Mouse (Mus musculus) testis, adult 2 months (tissue): ENCODE data around the gene Cdh18. TPM values are rescaled to one million over a fixed set of nuclear protein-coding genes. Genes with fewer than 3 reads are reported as not detected.

Experiments used
- H3K27ac ChIP-seq: fragments of 200-500 bp; 2 replicates; pipeline ENCODE4 v1.5.1; 2012; ENCODE audit warnings: low read depth, low read length; ENCODE audit not compliant: control insufficient read depth, insufficient read depth
- H3K27me3 ChIP-seq: fragments of 200-500 bp; 2 replicates; pipeline ENCODE4 v1.6.1; 2012; ENCODE audit warnings: mild to moderate bottlenecking, low read length, moderate library complexity; ENCODE audit not compliant: control insufficient read depth, insufficient read depth
- H3K36me3 ChIP-seq: fragments of 200-500 bp; 2 replicates; pipeline ENCODE4 v1.6.1; 2012; ENCODE audit warnings: mild to moderate bottlenecking, low read length; ENCODE audit not compliant: control insufficient read depth, insufficient read depth
- H3K4me1 ChIP-seq: fragments of 200-500 bp; 2 replicates; pipeline ENCODE4 v1.6.1; 2012; ENCODE audit warnings: low read length; ENCODE audit not compliant: control insufficient read depth, insufficient read depth
- H3K4me3 ChIP-seq: fragments of 200-500 bp; 2 replicates; pipeline ENCODE4 v1.5.1; 2012; ENCODE audit warnings: low read depth, mild to moderate bottlenecking, low read length, moderate library complexity, mixed read lengths; ENCODE audit not compliant: control insufficient read depth
- CTCF ChIP-seq: fragments of 200-500 bp; IDR thresholded peaks from 2 replicates; pipeline ENCODE4 v1.5.1; 2012; ENCODE audit warnings: low read depth, mild to moderate bottlenecking, inconsistent platforms, low read length, moderate library complexity; ENCODE audit not compliant: control insufficient read depth, insufficient read depth, insufficient replicate concordance
- POLR2A ChIP-seq: fragments of 200-500 bp; IDR thresholded peaks from 2 replicates; pipeline ENCODE4 v1.6.1; 2012; ENCODE audit warnings: low read depth, mild to moderate bottlenecking, inconsistent platforms, low read length, moderate library complexity; ENCODE audit not compliant: control insufficient read depth
- polyA plus RNA-seq: library from polyadenylated mRNA; depleted of rRNA; stranded (reverse); fragments of >200 nt; gene quantifications from 2 replicates; pipeline ENCODE4 v1.2.3, GENCODE M21; 2012; rRNA removed

Cdh18 gene
- polyA plus RNA-seq = 1.1 and 1.5 TPM in 2 replicates

DNA sequence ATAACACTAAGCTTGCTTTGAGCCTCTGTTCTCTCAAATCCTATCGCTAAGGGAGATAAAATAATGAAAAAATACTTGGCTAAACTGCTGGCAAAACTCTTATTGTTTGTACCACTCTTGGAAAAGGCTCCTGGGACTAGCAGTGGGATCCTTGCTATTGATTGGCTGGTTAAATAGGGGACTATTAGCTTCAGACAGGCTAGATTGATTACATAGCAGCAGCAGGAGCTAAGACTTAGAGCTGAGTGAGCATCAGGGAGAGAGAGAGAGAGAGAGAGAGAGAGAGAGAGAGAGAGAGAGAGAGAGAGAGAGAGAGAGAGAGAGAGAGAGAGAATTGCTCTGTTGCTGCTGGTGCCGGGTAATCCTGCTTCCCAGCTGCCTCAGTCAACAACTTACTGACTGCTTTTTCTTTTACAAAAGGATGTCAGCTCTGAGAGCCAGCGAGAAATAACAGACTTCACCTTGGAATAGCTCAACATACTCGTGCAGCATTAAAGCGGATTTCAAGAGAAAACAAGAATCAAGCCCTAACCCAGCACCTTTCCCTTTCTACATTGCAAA lies at the start of gene Cdh18:
Cdh18 (plus strand) TSS at position 312 of the 561 bp plus-strand sequence.
- TF ChIP-seq POLR2A (no peak), CTCF (no peak)
- Histone ChIP-seq H3K27me3 (no peaks in the 10 kb centered on the region), H3K4me3 (no peak within 1 kb of the TSS), H3K4me1 (no peaks in the 10 kb centered on the region), H3K27ac (no peak within 1 kb of the TSS), H3K36me3 (no peaks in the 10 kb centered on the region)

DNA sequence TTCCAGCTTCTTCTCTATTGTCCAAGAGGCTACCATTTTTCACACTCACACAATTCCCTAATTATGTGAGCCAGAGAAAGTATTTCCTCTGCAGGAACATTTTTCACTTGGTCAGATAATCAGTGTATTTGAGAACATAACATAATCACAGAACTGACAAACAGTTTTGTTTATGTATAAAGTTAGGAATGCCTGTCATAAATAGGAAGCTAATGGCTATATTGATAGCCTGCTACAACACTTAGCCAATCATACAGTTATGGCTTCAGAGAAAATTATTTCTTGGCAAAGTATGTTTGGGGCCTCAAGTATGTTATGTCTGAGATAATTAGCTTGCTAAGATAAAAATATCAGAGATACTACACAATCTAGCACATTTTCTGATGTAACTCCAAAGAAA lies 37.6 kb upstream of the Cdh18 start:
- Histone ChIP-seq H3K4me1 (no peaks in the 10 kb centered on the region), H3K4me3 (no peak overlapping the region), H3K27me3 (no peaks in the 10 kb centered on the region), H3K36me3 (no peaks in the 10 kb centered on the region), H3K27ac (no peak overlapping the region)
- TF ChIP-seq CTCF (no peak), POLR2A (no peak)

DNA sequence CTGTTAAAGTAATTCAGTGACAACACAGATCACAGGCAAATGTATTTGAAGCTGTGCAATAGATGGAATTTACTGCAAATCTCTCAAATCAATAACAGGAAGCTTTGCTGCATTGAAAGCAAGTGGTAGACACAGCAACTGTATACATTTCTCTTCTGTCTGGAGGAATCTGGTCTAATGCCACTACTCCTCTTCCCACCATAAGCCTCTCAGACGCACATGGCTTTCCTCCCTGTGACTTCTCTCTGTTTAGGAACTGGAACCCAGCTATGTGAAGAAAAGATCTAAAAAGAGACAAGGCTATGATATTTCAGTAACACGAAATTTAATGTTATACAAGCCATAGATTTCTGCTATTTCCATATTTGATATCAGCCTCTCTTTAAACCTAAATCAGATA lies 13.0 kb upstream of the Cdh18 start:
- no peaks in the 10 kb centered on the region for H3K36me3 ChIP-seq
- H3K27me3 ChIP-seq = no peaks in the 10 kb centered on the region
- TF ChIP-seq POLR2A = no peak
- no peak for TF ChIP-seq CTCF

DNA sequence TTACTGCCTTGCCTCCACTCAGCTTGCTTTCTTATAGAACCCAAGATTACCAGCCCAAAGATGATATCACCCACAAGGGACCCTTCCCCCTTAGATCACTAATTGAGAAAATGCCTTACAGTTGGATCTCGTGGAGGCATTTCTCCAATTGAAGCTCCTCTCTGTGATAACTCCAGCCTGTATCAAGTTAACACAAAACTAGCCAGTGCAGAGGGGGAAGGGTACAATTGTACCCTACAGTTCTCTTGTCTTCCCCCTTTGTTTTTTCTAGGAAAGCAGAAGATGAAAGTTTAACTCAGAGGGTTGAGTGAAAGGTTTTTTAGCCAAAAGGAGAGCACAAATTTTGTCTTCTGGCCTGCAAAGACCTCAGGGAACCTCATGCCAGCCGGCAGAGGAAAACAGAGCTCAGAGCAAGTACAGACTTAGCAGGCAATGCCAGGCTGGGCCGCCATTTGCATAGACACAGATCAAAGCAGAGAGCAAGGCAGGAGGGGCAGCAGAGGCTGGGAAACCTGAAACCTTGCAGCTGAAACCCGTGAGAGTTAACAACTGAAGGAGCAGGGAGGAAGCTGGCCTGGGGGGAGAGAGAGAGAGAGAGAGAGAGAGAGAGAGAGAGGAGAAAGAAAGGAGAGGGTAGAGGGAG lies 29.3 kb downstream of the Cdh18 start:
- H3K4me3 ChIP-seq = no peak overlapping the region
- no peak overlapping the region for H3K27ac ChIP-seq

More for the DNA sequence above, 13.0 kb upstream of the Cdh18 start:
- Histone ChIP-seq H3K4me1 (no peaks in the 10 kb centered on the region), H3K4me3 (no peak overlapping the region), H3K27ac (no peak overlapping the region)

DNA sequence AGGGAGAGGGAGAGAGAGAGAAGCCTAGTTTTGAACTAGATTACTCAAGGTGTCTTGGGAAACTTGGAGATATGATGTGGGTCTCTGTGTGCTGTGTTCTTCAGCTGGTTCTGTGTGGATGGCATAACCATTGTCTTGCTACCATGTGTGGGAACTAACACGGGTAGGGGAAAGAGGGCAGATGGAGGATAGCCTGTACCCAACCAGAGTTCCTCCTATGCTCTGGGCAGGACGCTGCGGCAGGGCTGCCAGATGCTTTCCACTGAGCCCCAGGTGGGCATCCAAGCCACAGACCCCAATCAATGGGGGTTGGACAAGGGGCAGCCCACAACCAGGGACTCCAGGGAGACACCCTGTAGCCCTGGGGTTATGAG lies 29.8 kb downstream of the Cdh18 start:
- Histone ChIP-seq H3K4me1 (no peaks in the 10 kb centered on the region), H3K36me3 (no peaks in the 10 kb centered on the region), H3K4me3 (no peak overlapping the region), H3K27ac (no peak overlapping the region), H3K27me3 (no peaks in the 10 kb centered on the region)
- TF ChIP-seq POLR2A (no peak), CTCF (no peak)

More for the DNA sequence above, 29.3 kb downstream of the Cdh18 start:
- Histone ChIP-seq H3K4me1 (no peaks in the 10 kb centered on the region), H3K36me3 (no peaks in the 10 kb centered on the region), H3K27me3 (no peaks in the 10 kb centered on the region)
- TF ChIP-seq CTCF = no peak
- no peak for TF ChIP-seq POLR2A

DNA sequence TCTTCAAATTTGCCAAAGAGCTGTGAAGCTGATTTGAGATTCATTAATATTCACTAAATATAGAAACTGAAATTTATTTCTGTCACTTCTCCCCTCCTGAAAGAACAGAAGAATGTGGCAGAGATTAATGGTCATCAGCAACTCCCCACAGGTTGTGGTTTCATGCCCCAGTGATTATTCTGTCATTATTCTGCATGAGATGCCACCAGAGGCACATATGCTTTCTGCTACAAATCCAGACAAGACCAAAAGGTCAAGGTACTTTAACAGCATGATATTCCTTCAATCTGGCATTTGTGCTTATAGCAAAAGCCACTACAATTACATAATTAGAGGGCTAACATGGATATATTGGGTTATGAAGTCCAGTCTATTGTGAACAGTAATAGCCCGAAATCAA lies 35.8 kb downstream of the Cdh18 start:
- TF ChIP-seq CTCF (no peak), POLR2A (no peak)
- Histone ChIP-seq H3K27ac (no peak overlapping the region), H3K27me3 (no peaks in the 10 kb centered on the region), H3K36me3 (no peaks in the 10 kb centered on the region), H3K4me1 (no peaks in the 10 kb centered on the region), H3K4me3 (no peak overlapping the region)

DNA sequence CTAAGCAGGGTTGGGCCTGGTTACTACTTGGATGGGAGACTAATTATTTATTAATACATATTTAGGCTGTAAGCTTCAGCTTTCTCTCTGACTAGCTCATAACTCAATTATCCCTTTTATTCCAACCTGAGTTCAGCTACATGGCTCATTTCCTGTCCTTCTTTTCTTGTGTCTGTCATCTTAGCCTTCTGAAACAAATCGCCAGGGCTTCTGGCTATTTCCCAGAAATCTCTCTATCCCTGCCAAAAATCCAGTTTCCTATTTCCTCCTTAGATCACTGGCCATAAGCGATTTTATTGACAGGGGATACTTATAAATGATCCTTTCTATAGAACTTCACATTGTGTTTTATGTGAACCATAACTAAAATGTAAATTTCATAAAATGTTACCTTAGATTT lies 167.6 kb downstream of the Cdh18 start:
- Histone ChIP-seq H3K4me1 (no peaks in the 10 kb centered on the region), H3K27me3 (no peaks in the 10 kb centered on the region), H3K4me3 (no peak overlapping the region), H3K27ac (no peak overlapping the region), H3K36me3 (no peaks in the 10 kb centered on the region)
- TF ChIP-seq CTCF (no peak), POLR2A (no peak)

DNA sequence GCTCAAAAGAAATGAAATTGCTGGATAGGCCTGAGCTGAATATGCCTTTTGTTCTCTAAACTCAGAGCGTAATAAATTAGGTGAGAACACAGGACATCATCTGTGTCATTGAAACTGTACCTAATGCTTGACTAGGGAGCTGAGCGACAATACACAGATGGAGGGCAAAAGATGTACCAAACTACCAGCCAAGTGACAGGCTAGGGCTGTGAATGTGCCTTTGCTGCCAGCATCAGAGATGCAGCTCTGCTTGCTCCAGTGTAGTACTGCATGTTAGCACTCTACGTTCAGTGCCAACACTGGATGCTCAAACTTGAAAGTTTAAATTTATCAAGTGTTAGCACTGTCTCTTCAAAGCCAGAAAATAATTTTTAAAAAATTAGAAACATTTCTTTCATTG lies 168.9 kb downstream of the Cdh18 start:
- TF ChIP-seq POLR2A (no peak), CTCF (no peak)
- Histone ChIP-seq H3K4me3 (no peak overlapping the region), H3K36me3 (no peaks in the 10 kb centered on the region), H3K27ac (no peak overlapping the region), H3K27me3 (no peaks in the 10 kb centered on the region), H3K4me1 (no peaks in the 10 kb centered on the region)
